Mouse (Mus musculus) forebrain, embryonic 11.5 days (tissue): Measurements from ENCODE around the gene Obox8. TPM values are rescaled to one million over a fixed set of nuclear protein-coding genes. Genes with fewer than 3 reads are reported as not detected.

Source experiments
- ATAC-seq: fragments of 200-750 bp; cut with Nextera tagmentation; replicated peaks from 2 replicates; pipeline ENCODE4 v1.8.0; 2017; ENCODE audit warnings: moderate TSS enrichment; ENCODE audit not compliant: low FRiP score
- DNase-seq: peaks from one replicate; pipeline ENCODE4 v3.0.0-alpha.2; 2017; ENCODE audit warnings: low spot score
- H3K27ac ChIP-seq: fragments of 300-500 bp; sonication (generic); 2 replicates; pipeline ENCODE4 v1.5.1; 2014; ENCODE audit warnings: low read depth, low read length
- H3K27me3 ChIP-seq: fragments of 300-500 bp; sonication (generic); 2 replicates; pipeline ENCODE4 v1.6.1; 2014; ENCODE audit warnings: mild to moderate bottlenecking, low read length, mixed read lengths; ENCODE audit not compliant: control insufficient read depth, insufficient read depth
- H3K36me3 ChIP-seq: fragments of 300-500 bp; sonication (generic); 2 replicates; pipeline ENCODE4 v1.6.1; 2014; ENCODE audit warnings: mild to moderate bottlenecking, low read length, moderate library complexity, mixed read lengths; ENCODE audit not compliant: control insufficient read depth, insufficient read depth
- H3K4me1 ChIP-seq: fragments of 300-500 bp; sonication (generic); replicated peaks from 2 replicates; pipeline ENCODE4 v1.6.1; 2014; ENCODE audit warnings: low read length, mixed read lengths; ENCODE audit not compliant: control insufficient read depth, insufficient read depth
- H3K4me2 ChIP-seq: fragments of 300-500 bp; sonication (generic); 2 replicates; pipeline ENCODE4 v1.6.1; 2014; ENCODE audit warnings: low read depth, mild to moderate bottlenecking, low read length, moderate library complexity, mixed read lengths; ENCODE audit not compliant: severe bottlenecking
- H3K4me3 ChIP-seq: fragments of 300-500 bp; sonication (generic); 2 replicates; pipeline ENCODE4 v1.5.1; 2014; ENCODE audit warnings: low read depth, low read length
- H3K9ac ChIP-seq: fragments of 300-500 bp; sonication (generic); 2 replicates; pipeline ENCODE4 v1.6.1; 2014; ENCODE audit warnings: low read length
- H3K9me3 ChIP-seq: fragments of 300-500 bp; sonication (generic); 2 replicates; pipeline ENCODE4 v1.6.1; 2016; ENCODE audit warnings: low read length, mixed read lengths; ENCODE audit not compliant: control insufficient read depth
- WGBS: fragments of 180-500 bp; shearing (Covaris S2); extraction: QIAGEN DNeasy Blood & Tissue Kit; methylation state at CpG from one replicate; pipeline ENCODE4 v1.1.7; 2014; 5-methylcytosine and 5-hydroxymethylcytosine counted together
- polyA plus RNA-seq: library from polyadenylated mRNA; unstranded; fragments of >200 nt; fragmentation: Nextera tagmentation; extraction: Ambion mirVana; gene quantifications from 2 replicates; pipeline ENCODE4 v1.2.1, GENCODE M21; 2014

Gene Obox8
- not detected in 2 replicates for polyA plus RNA-seq

- WGBS, result 82% methylated on average over 2 of the region's 2 CpGs
- Histone ChIP-seq H3K4me3 (no peak within 1 kb of the TSS), H3K27ac (no peak within 1 kb of the TSS), H3K36me3 (no peaks in the 10 kb centered on the region), H3K4me1 (no peaks in the 10 kb centered on the region), H3K4me2 (no peak within 1 kb of the TSS), H3K9me3 (peaks cover 4% of the 10 kb centered on the region; the same call in 1 of the 2 replicates), H3K9ac (no peak within 1 kb of the TSS), H3K27me3 (no peaks in the 10 kb centered on the region)
- DNase-seq (no peak), ATAC-seq (no peak)
Observed at GRCm38 (mm10) chr7:14333457-14333856, at the start of gene Obox8. TSS of gene Obox8 (minus strand) at chr7:14333557.

DNA sequence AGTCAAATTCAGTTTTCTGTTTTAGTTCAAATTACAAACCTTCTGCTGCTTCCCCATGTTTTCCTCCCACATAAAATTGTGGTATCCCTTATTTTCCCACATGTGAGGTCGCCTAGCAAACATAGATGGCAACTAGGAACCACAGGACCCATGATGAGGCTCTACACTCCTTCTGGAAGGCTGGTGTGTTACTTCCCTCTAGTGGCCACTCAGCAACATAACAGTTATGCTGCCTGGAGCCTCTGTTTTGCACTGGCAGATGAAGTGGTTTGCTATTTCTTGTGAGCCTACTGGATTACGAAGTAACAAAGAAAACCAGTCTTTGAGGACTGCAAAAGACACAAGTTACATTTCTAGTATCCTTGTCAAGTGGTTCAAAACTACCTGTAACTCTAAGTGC lies 16.1 kb downstream of the Obox8 start:
- DNase-seq (no peak), ATAC-seq (no peak)
- H3K27ac ChIP-seq, result no peak overlapping the region
- H3K9ac ChIP-seq, result no peak overlapping the region
- no peaks in the 10 kb centered on the region for H3K36me3 ChIP-seq
- no peak overlapping the region for H3K4me3 ChIP-seq
- no peaks in the 10 kb centered on the region for H3K4me1 ChIP-seq
- H3K4me2 ChIP-seq, result no peak overlapping the region
- H3K9me3 ChIP-seq, result no peaks in the 10 kb centered on the region
- no peaks in the 10 kb centered on the region for H3K27me3 ChIP-seq
- 43% methylated on average over 2 of the region's 2 CpGs for WGBS

- H3K27ac ChIP-seq, result no peak overlapping the region
- H3K9ac ChIP-seq, result no peak overlapping the region
- H3K4me1 ChIP-seq, result no peaks in the 10 kb centered on the region
- H3K27me3 ChIP-seq, result no peaks in the 10 kb centered on the region
- no peaks in the 10 kb centered on the region for H3K36me3 ChIP-seq
- H3K9me3 ChIP-seq, result no peaks in the 10 kb centered on the region; the same call in 1 of the 2 replicates
- H3K4me2 ChIP-seq, result no peak overlapping the region
- ATAC-seq (no peak), DNase-seq (no peak)
- H3K4me3 ChIP-seq, result no peak overlapping the region
- WGBS, result 89% methylated on average over 3 of the region's 3 CpGs
Observed at GRCm38 (mm10) chr7:14308671-14309070, 24.7 kb downstream of the Obox8 start.

DNA sequence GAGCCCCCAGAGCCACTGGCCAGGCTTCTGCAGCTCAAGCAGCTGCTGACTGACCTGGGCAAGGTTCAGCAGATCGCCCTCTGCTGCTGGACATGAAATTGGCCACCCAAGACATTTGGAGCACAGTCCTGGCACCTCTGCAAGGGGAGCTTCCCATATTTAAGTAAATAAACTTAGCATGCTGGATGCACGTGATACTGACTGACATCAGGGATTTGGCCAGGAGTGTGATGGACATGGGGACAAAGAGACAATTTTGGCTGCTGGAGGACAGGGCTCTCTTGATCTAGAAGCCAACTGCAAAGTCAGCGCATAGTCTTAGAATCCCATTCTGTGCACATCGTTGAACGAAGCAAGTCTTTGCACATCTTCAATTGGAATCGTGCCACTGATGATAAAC lies 25.8 kb downstream of the Obox8 start:
- 80% methylated on average over 6 of the region's 6 CpGs for WGBS
- H3K9me3 ChIP-seq, result no peaks in the 10 kb centered on the region; the same call in 1 of the 2 replicates
- DNase-seq (no peak), ATAC-seq (no peak)
- no peak overlapping the region for H3K4me3 ChIP-seq
- no peaks in the 10 kb centered on the region for H3K27me3 ChIP-seq
- no peaks in the 10 kb centered on the region for H3K4me1 ChIP-seq
- no peak overlapping the region for H3K9ac ChIP-seq
- H3K4me2 ChIP-seq, result no peak overlapping the region
- H3K27ac ChIP-seq, result no peak overlapping the region
- H3K36me3 ChIP-seq, result no peaks in the 10 kb centered on the region

Other genes with a start within 250 kb of the Obox8 start
- not detected in 2 replicates for gene Sult2a3, start 210.5 kb downstream of the Obox8 start, polyA plus RNA-seq
- gene Sult2a6, start 78.7 kb downstream of the Obox8 start, polyA plus RNA-seq, result not detected in 2 replicates
- gene Sult2a8, start 113.2 kb upstream of the Obox8 start, polyA plus RNA-seq, result not detected in 2 replicates
- not detected in 2 replicates for gene Sult2a7, start 160.7 kb upstream of the Obox8 start, polyA plus RNA-seq
- 0.05 and 0.21 TPM in 2 replicates for gene Vmn1r90, start 229.9 kb upstream of the Obox8 start, polyA plus RNA-seq